ENCODE assay signal across 31 mouse cellular contexts in the genomic region with DNA sequence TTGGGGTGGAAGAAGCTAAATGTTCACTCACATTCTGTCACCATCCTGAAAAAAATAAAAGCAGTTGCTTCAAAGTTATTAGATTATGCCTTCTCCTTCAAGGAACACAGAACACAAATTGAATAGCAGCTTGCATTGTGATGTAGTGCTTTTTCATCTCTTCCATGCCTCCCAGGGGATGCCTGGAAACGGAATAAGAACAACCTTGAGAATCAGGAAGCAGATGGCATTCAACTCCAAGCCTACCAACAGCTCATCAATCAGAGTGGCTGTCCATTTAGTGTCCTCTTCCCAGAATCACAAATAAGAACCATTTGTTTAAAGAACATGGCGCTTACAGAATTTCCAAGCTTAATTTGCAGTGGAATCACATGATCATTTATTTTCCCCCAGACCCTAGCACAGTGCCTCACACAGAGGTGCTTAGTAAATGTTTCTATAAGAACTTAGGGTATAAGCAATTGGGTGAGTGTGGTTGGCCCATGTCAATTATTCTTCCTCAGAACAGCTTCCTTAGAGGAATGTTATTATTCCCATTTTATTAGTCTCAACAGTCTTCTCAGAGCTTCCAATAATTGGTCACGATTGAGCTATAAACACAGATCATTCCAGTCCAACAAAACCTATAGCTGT.
DNase-seq lines count a peak whose midpoint lies in the region; ATAC-seq and TF ChIP-seq lines count a peak whose summit lies in the region.
"Had no signal": no experiment of that assay in that cellular context is flagged by ENCODE, and none has a peak within 500 bp of the region (broad histone marks: within the 10 kb centered on the region; RNA-seq: fewer than 3 reads in every experiment).

No protein-coding gene starts in this region.

- peak; percentile 24 for DNase-seq in embryo, embryonic 10 days (ENCODE audit: low spot score)
- DNase-seq in embryo, embryonic 9.5 days (ENCODE audit: extremely low spot score): no peak
- peak; percentile 47 for DNase-seq in hindbrain, postnatal 0 days (ENCODE audit: low spot score)
- DNase-seq in embryo, embryonic 10.5 days (ENCODE audit: low spot score): peak; percentile 27
- no peak for DNase-seq in midbrain, embryonic 11.5 days (ENCODE audit: low spot score, missing footprints)
- DNase-seq: adrenal gland, postnatal 10 days; cerebellum, adult 11 months; cerebellum, adult 9-10 months; cerebellum, postnatal 36 days; forebrain, postnatal 0 days; heart, postnatal 36 days; kidney, adult 11 months; kidney, postnatal 25 days; lung, postnatal 36 days; midbrain, embryonic 14.5 days; right cerebral cortex, postnatal 25 days; thymus, adult 18-20 months; thymus, postnatal 36 days had no signal

- no peaks in the 10 kb centered on the region for H3K27me3 ChIP-seq in hindbrain, postnatal 0 days (ENCODE audit: insufficient read depth, low read length)
- no peaks in the 10 kb centered on the region for H3K27me3 ChIP-seq in hindbrain, embryonic 16.5 days (replicated peaks; ENCODE audit: control insufficient read depth, insufficient read depth, low read length)
- H3K27me3 ChIP-seq in neural tube, embryonic 14.5 days (ENCODE audit: control insufficient read depth, insufficient read depth, low read length): no peaks in the 10 kb centered on the region
- H3K27me3 ChIP-seq in midbrain, embryonic 11.5 days (ENCODE audit: control insufficient read depth, insufficient read depth, low read length): no peaks in the 10 kb centered on the region
- H3K27me3 ChIP-seq: embryonic facial prominence, embryonic 15.5 days; forebrain, embryonic 12.5 days; limb, embryonic 13.5 days; lung, embryonic 15.5 days; Patski had no signal

- TF ChIP-seq CTCF in hindbrain, postnatal 0 days (IDR thresholded peaks at IDR 0.05; ENCODE audit: low read depth): no peak

- H3K4me2 ChIP-seq in hindbrain, postnatal 0 days (ENCODE audit: low read depth, low read length): no peak overlapping the region
- H3K4me2 ChIP-seq in hindbrain, embryonic 16.5 days (ENCODE audit: low read length): no peak overlapping the region
- no peak overlapping the region for H3K4me2 ChIP-seq in neural tube, embryonic 14.5 days (ENCODE audit: low read depth, low read length)
- no peak overlapping the region for H3K4me2 ChIP-seq in midbrain, embryonic 11.5 days
- H3K4me2 ChIP-seq: embryonic facial prominence, embryonic 15.5 days; forebrain, embryonic 12.5 days; limb, embryonic 13.5 days; liver, embryonic 11.5 days; lung, embryonic 15.5 days had no signal

- ATAC-seq in hindbrain, postnatal 0 days: no peak
- no peak; the same call in 1 of the 2 replicates for ATAC-seq in hindbrain, embryonic 16.5 days
- peak; percentile 41; the same call in 1 of the 2 replicates for ATAC-seq in neural tube, embryonic 14.5 days (ENCODE audit: low read depth)
- ATAC-seq in CD4-positive, CD25-positive, alpha-beta regulatory T cell, adult 4 months: no peak
- ATAC-seq in midbrain, embryonic 11.5 days (ENCODE audit: low FRiP score): no peak
- ATAC-seq: forebrain, postnatal 0 days; inflammation-experienced regulatory T-cells, adult 6 months; Patski had no signal

- H3K4me3 ChIP-seq in hindbrain, postnatal 0 days (ENCODE audit: low read length): no peak overlapping the region
- no peak overlapping the region for H3K4me3 ChIP-seq in hindbrain, embryonic 16.5 days (ENCODE audit: low read length)
- H3K4me3 ChIP-seq in neural tube, embryonic 14.5 days (ENCODE audit: low read depth, low read length): no peak overlapping the region
- H3K4me3 ChIP-seq in midbrain, embryonic 11.5 days (ENCODE audit: low read depth, low read length): no peak overlapping the region
- H3K4me3 ChIP-seq: embryonic facial prominence, embryonic 10.5 days; embryonic facial prominence, embryonic 15.5 days; forebrain, embryonic 12.5 days; heart, embryonic 10.5 days; limb, embryonic 13.5 days; lung, embryonic 15.5 days had no signal

- H3K36me3 ChIP-seq in hindbrain, postnatal 0 days (ENCODE audit: insufficient read depth, low read length): no peaks in the 10 kb centered on the region
- no peaks in the 10 kb centered on the region for H3K36me3 ChIP-seq in hindbrain, embryonic 16.5 days (ENCODE audit: control insufficient read depth, insufficient read depth, low read length)
- H3K36me3 ChIP-seq in neural tube, embryonic 14.5 days (ENCODE audit: control insufficient read depth, insufficient read depth, low read length): no peaks in the 10 kb centered on the region
- H3K36me3 ChIP-seq in midbrain, embryonic 11.5 days (ENCODE audit: control insufficient read depth, insufficient read depth, low read length): no peaks in the 10 kb centered on the region
- H3K36me3 ChIP-seq: embryonic facial prominence, embryonic 10.5 days; embryonic facial prominence, embryonic 15.5 days; forebrain, embryonic 12.5 days; G1E; heart, embryonic 10.5 days; limb, embryonic 13.5 days; lung, embryonic 15.5 days had no signal

- H3K9ac ChIP-seq in hindbrain, postnatal 0 days (replicated peaks; ENCODE audit: low read length): no peak overlapping the region
- no peak overlapping the region for H3K9ac ChIP-seq in hindbrain, embryonic 16.5 days (ENCODE audit: low read depth, low read length)
- H3K9ac ChIP-seq in neural tube, embryonic 14.5 days (replicated peaks; ENCODE audit: low read depth, low read length): no peak overlapping the region
- no peak overlapping the region for H3K9ac ChIP-seq in midbrain, embryonic 11.5 days (ENCODE audit: low read length)
- H3K9ac ChIP-seq: embryonic facial prominence, embryonic 15.5 days; forebrain, embryonic 12.5 days; forebrain, postnatal 0 days; limb, embryonic 13.5 days; lung, embryonic 15.5 days had no signal

- no peaks in the 10 kb centered on the region for H3K9me3 ChIP-seq in hindbrain, postnatal 0 days (ENCODE audit: low read length)
- H3K9me3 ChIP-seq in hindbrain, embryonic 16.5 days (ENCODE audit: control insufficient read depth, low read length): peaks cover 2% of the 10 kb centered on the region; the same call in 1 of the 2 replicates
- H3K9me3 ChIP-seq in neural tube, embryonic 14.5 days (ENCODE audit: control insufficient read depth, low read length): no peaks in the 10 kb centered on the region
- no peaks in the 10 kb centered on the region; the same call in 1 of the 2 replicates for H3K9me3 ChIP-seq in midbrain, embryonic 11.5 days (ENCODE audit: control insufficient read depth, low read length)
- H3K9me3 ChIP-seq: embryonic facial prominence, embryonic 15.5 days; G1E; heart, embryonic 10.5 days; limb, embryonic 13.5 days; lung, embryonic 15.5 days had no signal

- 53% methylated on average over 3 of the region's 3 CpGs for WGBS in hindbrain, postnatal 0 days
- 48% methylated on average over 3 of the region's 3 CpGs for WGBS in hindbrain, embryonic 16.5 days
- WGBS in neural tube, embryonic 14.5 days: 28% methylated on average over 3 of the region's 3 CpGs
- 80% methylated on average over 3 of the region's 3 CpGs for WGBS in midbrain, embryonic 11.5 days

- H3K27ac ChIP-seq in hindbrain, postnatal 0 days: no peak overlapping the region
- no peak overlapping the region for H3K27ac ChIP-seq in hindbrain, embryonic 16.5 days (ENCODE audit: low read depth, low read length)
- H3K27ac ChIP-seq in neural tube, embryonic 14.5 days (ENCODE audit: low read depth, low read length): no peak overlapping the region
- no peak overlapping the region for H3K27ac ChIP-seq in midbrain, embryonic 11.5 days (ENCODE audit: low read depth, low read length)
- H3K27ac ChIP-seq: embryonic facial prominence, embryonic 10.5 days; embryonic facial prominence, embryonic 15.5 days; forebrain, embryonic 12.5 days; heart, embryonic 10.5 days; limb, embryonic 13.5 days; lung, embryonic 15.5 days had no signal

- no peaks in the 10 kb centered on the region for H3K4me1 ChIP-seq in hindbrain, postnatal 0 days (ENCODE audit: insufficient read depth, low read length)
- no peaks in the 10 kb centered on the region; the same call in 1 of the 2 replicates for H3K4me1 ChIP-seq in hindbrain, embryonic 16.5 days (ENCODE audit: control insufficient read depth, insufficient read depth, low read depth, low read length)
- no peaks in the 10 kb centered on the region for H3K4me1 ChIP-seq in neural tube, embryonic 14.5 days (ENCODE audit: control insufficient read depth, insufficient read depth, low read length)
- no peaks in the 10 kb centered on the region for H3K4me1 ChIP-seq in midbrain, embryonic 11.5 days (ENCODE audit: control insufficient read depth, insufficient read depth, low read length)
- H3K4me1 ChIP-seq: embryonic facial prominence, embryonic 10.5 days; embryonic facial prominence, embryonic 15.5 days; forebrain, embryonic 12.5 days; heart, embryonic 10.5 days; lung, embryonic 15.5 days had no signal

Comparison
In these comparisons a context has a peak if more than half of its experiments do, and no peak if none do; other contexts are left out.
1. DNase-seq: peak in embryo, embryonic 10 days (single experiment), hindbrain, postnatal 0 days (single experiment) and embryo, embryonic 10.5 days (single experiment); none in embryo, embryonic 9.5 days (single experiment) and midbrain, embryonic 11.5 days (single experiment).